Mouse (Mus musculus) urinary bladder, postnatal 10 days (tissue): ENCODE measurements around the gene Pmm1.

Experiments
- DNase-seq: peaks from one replicate; pipeline ENCODE4 v3.0.0; 2022; ENCODE audit warnings: low spot score

Pmm1 gene

DNA sequence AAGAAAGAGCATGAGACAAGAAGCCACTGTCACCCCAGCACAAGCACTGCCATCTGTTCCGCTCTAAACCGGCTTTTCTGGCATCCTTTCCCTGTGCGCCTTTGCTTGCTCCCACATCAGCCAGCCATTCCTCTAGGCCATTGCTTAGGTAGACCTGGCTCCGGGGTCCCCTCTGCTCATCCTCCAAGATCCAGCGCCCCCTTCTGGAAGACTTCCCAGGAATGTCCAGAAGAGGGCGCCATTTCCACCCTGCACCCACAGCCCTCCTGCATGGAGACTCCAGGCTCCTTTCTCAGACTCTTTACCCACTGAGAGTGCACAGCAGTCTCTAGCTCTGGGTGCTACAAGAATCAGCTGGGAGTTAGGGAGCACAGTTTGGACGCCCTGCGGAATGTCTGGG, 4.3 kb downstream of the Pmm1 start:
- DNase-seq, result no peak

DNA sequence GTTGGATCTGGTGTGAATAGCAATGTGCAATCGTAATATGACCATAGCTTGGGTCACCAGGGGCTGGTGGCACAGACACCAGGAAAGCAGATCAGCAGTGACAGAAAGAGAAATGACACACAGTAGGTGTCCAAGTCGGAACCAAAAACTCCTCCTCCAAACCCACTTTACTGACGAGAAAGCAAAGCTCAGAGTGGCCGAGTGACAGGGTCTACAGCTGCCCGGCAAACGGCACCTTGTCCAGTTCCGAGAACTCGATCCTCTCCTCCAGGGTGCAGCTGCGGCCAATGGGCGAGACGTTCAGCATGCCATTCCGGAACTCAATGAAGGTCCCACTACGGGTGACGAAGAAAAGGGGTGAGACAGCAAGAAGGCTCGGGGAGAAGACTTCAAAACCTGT, 5.3 kb downstream of the Pmm1 start:
- no peak for DNase-seq

DNA sequence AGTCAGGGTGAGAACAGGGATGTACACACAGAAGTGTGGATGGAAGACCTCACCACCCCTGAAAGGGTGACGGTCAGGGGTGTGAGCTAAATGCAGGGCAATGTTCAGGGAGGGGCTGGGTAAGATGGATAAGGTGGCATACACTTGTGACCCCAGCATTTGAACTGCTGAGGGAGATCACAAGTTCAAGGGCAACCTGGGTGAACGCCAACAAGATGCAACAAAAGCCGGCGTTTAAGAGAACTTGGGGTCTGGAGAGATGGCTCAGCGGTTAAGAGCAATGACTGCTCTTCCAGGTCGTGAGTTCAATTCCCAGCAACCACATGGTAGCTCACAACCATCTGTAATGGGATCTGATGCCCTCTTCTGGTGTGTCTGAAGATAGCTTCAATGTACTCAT, 6.0 kb downstream of the Pmm1 start:
- no peak for DNase-seq

DNA sequence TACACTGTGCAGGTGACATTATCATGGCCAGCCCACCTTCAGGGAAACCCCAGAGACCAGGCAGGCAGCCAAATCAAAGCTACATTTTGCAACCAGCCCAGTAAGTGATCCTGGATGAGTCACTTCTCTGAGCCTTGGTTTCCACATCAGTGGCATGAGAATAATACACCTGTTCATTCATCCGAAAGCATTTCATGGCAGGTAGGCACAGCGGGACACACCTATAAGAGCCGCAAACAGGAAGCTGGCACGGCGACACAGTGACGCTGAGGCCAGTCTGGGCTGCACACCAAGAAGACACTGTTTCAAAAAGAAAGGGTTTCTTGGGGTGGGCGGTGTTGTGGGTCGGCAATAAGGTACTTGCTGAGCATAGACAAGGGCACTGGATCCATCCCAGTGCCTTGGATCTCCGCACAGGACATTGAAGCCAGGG, 6.6 kb downstream of the Pmm1 start:
- DNase-seq, result no peak

DNA sequence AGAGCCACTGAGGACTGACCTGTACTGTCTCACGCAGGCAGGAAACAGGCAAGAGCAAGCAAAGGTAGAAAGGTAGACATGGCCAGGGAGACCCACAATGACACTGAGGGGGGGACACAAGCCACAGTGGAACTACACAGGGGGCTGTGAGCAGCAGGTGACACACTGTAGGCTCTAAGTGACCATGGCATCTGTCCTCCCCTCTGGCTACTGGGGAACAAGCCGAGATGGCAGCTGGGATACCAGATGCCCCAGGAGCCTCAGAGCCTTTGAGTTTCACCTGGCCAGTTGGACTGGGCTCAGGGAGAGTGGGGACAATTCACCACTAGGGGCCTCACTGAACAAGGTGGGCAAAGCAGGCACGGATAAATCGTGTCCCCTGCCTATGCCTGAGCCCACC, 8.4 kb downstream of the Pmm1 start:
- no peak for DNase-seq

- DNase-seq, result no peak
These were observed 9.6 kb downstream of the Pmm1 start for GRCm38 (mm10) chr15:81951159-81951558.

- DNase-seq, result no peak
These were observed 10.0 kb downstream of the Pmm1 start for GRCm38 (mm10) chr15:81950716-81951115.

DNA sequence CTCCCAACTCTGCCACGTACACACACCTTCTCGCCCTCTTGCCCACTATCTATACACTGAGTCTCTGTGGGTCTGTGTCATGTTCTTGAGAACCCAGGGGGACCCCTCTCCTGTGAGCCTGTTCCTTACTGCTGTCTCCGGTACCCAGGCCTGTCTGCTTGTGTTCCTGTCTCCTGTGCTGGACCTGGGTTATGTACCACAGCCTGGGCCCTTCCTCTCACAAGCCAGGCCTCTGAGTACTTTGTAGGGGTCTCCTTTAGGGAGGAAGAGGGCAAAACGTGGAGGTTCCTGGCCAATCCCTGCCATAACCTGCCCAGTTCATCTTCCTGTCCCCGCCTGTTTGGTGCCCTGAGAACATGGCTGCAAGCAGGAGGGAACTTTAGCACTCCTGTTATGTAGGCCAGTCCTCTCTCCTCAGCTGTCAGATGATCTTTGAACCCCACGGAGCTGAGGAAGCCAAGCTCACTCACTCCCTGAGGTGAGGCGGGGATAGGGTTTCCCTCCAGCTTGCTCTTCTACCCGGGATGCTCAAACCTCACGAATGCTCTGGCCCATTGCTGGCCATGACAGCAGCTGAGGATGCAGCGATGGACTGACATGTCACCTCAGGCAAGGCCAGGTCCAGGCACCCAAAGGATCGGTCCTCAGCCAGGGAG, 11.1 kb downstream of the Pmm1 start:
- no peak for DNase-seq

GRCm38 (mm10) chr15:81949076-81949475, 11.7 kb downstream of the Pmm1 start:
- no peak for DNase-seq

DNA sequence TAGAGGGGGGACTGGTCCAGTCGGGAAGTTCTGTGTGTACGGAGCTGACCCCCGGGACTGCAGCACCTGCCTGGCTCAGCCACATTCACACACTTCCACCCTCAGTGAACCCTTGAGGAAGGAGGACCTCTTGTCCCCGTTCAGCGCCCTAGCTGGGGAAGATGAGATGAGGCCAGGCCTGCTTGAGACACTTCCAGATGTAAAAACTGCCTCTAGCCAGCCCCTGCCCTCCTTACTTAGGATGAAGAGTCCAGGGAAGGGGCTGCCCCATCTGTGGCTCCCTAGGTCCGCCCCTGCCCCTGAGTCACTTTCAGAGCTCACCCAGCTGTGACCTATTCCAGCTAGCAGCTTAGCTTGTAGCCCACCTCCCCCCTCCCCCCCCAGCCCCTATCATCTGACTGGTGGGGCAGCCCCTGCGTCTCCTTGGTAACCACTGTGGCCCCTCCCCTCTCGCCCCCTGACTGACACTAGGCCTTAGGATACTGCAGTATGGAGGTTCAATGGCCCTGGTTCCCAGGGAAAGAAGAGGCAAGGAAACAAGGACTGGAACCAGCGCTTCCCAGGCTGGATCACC, 17.5 kb downstream of the Pmm1 start:
- DNase-seq, result no peak

DNA sequence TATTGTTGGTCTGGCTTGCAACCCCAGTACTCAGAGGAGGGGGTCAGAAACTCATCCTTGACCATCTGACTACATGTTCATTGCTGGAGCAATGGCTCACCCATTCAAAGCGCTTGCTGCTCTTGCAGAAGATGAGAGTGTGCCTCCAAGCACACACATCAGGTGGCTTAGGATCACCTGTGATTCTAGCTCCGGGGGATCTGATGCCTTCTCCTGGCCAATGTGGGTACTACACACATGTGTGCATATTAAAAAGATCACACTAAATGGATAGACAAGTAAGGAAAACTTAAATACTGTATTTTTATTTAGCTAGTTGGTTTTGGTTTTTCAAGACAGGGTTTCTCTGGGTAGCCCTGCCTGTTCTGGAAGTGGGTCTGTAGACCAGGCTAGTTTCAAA, 19.7 kb downstream of the Pmm1 start:
- no peak for DNase-seq

GRCm38 (mm10) chr15:81940219-81940618, 20.5 kb downstream of the Pmm1 start:
- no peak for DNase-seq

DNA sequence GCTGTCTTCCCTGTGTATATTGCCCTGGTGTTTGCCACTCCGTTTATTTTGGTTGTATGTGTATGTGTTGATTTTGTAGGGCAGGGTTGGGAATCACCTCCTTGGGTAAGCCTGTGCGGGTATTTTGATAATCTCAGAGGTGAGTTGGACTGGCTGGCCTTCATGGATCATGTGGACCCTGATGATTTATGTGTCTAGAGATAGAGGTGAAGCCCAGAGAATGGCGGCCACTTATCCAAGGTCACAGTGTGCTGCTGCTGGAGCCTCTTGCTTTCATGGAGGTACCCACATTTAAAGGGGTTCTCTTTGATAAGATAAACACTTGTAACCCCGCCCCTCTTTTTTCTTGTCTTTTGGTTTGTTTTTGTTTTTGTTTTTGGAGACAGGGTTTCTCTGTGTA, 21.0 kb downstream of the Pmm1 start:
- no peak for DNase-seq

DNA sequence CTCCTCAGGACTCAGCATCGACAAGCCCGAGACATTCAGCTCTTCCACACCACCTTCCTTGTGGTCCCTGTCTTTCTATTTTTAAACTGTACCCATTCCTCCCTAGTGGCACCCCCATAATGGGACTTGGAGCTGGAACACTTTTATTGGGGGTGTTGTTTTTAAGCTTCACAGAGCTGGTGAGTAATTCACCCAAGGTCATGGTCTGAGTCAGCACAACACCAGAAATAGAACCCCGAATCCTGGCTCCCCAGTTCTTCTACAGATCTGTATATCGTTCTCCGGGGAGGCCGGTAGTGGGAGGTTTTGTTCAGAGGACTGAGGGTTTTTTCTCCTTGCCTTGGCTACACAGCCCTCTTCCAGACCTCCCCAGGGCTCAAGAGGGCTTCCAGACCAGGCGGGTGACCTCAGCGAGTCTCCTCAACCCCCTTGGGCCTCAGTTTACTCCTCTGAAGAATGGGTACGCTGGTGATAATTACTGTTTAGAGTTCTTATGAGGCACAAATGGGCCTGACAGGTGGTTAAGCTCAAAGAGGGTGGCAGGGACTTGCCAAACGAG, 21.5 kb downstream of the Pmm1 start:
- no peak for DNase-seq

DNA sequence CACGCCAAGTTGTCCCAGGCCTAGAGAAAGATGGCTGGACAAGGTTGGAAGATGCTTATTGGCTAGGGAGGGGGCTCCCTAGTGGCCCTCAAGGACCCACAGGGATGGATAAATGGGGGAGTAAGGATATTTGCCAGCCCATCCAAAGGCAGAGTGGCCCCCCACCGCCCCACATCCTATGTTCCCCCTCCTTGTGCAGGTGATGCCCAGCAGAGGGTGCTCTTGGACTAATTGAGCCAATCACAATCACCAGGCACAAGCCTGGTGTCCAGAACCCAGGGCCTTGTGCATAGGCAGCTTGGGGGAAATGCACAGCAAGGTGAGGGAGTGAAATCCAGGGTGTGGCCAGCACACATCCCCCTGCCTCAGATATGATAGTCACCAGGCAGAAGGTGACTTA, 22.5 kb downstream of the Pmm1 start:
- no peak for DNase-seq

DNA sequence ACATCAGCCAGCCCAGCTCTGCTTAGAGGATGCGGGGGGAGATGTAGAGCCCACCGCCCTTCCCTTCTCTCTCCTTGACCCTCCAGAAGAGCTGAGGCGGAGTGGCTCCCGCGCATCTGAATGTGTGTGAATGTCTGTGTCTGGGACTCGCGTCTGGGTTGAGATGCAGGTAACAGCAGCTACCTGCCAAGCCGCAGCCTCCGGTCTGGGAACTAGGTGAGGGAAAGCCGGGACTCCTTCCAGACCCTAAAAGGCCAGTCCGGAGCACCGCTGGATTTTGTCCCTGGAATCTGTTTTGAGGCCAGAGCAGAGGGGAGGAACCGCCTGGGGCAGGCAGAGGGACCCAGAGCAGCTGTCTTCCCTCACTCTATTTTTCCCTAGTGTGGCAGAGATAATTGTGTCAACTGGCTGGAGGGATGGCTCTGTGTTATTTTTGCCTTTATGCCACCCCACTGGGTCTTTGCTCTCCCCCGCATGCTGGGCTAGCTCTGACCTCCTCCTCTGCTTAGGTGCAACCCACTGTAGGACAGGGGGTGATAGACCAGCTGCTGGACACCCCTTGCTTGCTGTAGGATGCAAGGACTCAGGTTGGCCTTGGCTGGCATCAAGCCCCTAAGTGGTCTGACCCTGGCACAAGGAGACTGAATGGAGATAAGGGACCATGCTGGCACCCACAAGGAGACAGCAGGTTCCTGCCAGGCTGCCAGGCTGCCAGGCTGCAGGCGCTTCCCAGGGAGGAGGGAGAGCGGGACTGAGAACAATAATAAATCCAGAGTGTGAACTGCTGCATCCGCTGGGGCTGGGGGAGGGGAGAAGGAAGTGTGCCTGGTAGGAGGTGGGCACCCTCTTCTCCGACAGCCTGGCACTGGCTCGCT, 23.4 kb downstream of the Pmm1 start:
- no peak for DNase-seq

GRCm38 (mm10) chr15:81936679-81937078, 24.1 kb downstream of the Pmm1 start, which contains the start of gene Csdc2:
Csdc2 (plus strand) TSS chr15:81936759.
- DNase-seq, result no peak

- no peak for DNase-seq
These were observed 24.7 kb downstream of the Pmm1 start for GRCm38 (mm10) chr15:81935869-81936637.

DNA sequence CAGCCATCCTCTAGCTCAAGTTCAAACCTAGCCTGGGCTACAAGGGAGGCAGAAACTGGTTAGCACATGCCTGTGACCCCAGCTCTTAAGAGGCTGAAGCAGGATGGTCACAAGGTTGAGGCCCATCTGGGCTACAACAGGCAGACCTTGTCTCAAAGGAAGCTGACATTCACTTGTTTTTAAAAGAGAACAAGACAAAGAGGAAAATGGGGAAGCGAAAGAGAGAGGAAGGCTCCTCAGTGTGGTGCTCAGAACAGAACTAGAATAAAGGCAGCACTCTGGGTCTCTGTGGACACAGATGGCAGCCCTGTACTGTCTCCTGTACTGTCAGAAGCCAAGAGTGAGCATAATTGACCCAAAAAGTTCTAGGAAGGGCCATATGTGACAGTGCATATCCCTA, 26.7 kb downstream of the Pmm1 start:
- no peak for DNase-seq

DNA sequence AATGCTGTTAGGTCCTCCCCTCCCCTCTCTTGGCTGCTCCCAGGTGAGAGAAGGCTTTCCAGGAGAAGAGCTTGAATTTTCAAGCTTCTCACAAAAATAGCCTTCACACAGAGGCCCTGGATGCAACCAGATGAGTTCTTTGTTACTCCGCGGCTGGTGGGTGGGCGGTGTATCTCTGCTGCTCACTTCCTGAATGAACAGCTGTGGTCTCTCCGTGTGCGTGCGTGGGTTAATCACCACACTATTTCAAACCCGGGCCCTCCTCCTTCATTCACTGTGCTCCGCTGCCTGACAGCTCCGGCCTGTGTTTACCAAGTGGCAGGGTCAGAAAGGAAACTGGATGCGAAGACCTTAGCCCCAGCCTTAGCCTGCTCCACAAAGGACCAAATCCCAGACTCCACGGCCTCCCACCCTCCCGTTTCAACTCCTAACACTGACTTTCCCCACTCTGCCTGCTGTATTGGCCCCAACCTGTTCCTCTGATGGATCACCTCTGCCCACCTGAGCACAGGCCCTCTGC, 27.7 kb downstream of the Pmm1 start:
- DNase-seq, result no peak

DNA sequence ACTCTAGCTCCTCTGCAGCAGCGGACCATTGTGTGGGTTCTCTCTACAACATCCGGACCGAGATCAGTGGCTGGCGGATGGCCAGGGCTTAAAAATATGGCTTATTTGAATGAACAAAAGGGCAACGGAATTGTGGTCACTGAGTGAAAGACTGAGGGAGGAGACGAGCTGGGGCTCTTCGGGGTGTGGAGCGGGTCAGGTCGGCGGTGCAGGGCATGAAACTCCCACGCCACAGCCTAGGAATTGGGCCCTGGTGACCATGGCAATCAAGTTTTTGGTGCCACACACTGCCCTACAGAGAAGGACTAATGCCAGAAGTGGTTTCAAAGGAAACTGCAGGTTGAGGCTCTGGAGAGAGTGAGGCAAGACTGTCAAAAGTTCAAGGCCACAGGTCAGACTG, 32.5 kb downstream of the Pmm1 start:
- DNase-seq, result no peak

GRCm38 (mm10) chr15:81927741-81928140, 33.0 kb downstream of the Pmm1 start:
- no peak for DNase-seq
